Mouse (Mus musculus): ENCODE measurements around the gene Rpl23.
"Not testable (repeated sequence)": the region's sequence is repeated elsewhere in the genome, so short reads cannot be mapped to it uniquely, and the experiment has no call there.

Rpl23 gene

GRCm38 (mm10) chr11:97799146-97799993 is 17.1 kb upstream of the Rpl23 start:
- DNase-seq, result peak; percentile 99

DNA sequence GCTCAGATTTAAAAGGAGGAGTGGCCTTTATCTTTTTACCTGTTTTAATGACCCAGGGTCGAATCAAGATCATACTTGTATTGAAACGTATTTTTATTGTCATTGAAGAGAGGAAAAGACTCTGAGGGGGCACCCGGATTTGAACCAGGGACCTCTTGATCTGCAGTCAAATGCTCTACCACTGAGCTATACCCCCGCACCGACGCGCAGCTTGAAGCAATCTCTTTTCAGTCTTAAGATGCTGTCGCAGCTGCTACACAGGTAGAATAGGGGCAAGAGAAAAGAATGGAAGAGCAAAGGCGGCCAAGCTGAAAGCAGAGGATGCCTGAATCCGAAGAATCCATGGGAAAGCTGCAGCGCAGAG is 16.5 kb upstream of the Rpl23 start, which contains the start of gene Lasp1:
TSS of gene Lasp1 (plus strand) at position 219 of the 364 bp plus-strand sequence.
- peak; percentile 98 for DNase-seq

- no peak for DNase-seq
Observed at GRCm38 (mm10) chr11:97798083-97798435, 15.8 kb upstream of the Rpl23 start.

DNA sequence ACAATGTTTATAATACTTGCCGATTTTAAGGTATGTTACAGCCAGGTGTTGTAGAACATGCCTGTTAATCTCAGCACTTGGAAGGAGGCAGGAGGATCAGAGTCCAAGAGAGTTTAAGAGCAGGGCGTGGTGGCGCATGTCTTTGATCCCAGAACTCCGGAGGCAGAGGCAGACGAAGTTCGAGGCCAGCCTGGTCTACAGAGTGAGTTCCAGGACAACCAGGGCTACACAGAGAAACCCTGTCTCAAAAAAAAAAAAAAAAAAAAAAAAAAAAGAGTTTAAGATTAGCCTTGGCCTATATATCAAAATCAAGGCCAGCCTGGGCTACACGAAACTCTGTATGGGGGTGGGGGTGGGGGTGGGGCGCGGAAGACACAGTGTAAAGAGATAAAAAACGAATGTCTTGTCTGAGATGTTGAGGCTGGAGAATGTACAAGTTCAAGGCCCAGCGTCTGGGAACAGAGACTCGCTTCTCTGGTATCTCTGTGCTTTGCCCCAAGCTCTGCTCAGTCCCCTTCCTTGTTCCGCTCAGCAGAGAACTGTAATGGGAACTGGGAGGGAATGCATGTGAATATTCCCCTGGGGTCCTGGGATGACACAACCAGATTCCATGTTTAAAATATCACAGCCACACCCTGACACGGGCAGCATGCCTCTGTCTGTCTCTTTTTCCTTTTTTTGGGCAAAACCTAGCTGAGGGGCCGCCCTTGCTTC is 15.3 kb upstream of the Rpl23 start:
- DNase-seq, result peak; percentile 96

- no peak for DNase-seq
Observed at GRCm38 (mm10) chr11:97796910-97797309, 14.7 kb upstream of the Rpl23 start.

DNA sequence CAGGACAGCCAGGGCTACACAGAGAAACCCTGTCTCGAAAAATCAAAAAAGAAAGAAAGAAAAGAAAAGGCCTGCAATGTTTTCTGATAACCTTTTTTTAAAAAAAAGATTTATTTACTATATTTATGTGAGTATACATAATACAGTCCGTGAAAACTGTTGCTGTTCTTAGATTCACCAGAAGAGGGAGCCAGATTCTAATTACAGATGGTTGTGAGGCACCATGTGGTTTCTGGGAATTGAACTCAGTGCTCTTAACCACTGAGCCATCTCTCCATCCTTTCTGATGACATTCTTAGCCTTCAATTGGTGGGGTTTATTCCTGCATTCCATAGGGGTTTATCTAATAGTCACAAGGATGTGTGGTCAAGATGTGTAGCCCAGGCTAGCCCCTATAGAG is 10.9 kb upstream of the Rpl23 start:
- no peak for DNase-seq

- DNase-seq, result not testable (repeated sequence)
Observed at GRCm38 (mm10) chr11:97790778-97791438, 8.7 kb upstream of the Rpl23 start.

DNA sequence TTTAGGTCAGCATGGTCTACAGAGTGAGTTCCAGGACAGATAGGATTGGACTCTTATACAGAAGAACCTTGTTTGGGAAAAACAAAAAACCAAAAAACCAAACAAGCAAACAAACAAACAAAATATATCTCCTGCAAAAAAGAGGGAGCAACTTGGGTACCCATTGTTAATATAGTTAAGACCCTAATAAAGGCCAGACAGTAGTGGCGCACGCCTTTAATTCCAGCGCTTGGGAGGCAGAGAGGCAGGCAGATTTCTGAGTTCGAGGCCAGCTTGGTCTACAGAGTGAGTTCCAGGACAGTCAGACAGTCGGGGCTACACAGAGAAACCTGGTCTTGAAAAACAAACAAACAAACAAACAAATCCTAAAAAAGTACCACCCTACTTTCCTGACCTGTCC is 7.5 kb upstream of the Rpl23 start:
- no peak for DNase-seq

- no peak for DNase-seq
Observed at GRCm38 (mm10) chr11:97787961-97788360, 5.7 kb upstream of the Rpl23 start.

- DNase-seq, result no peak
Observed at GRCm38 (mm10) chr11:97782564-97782895, 293 bp upstream of the Rpl23 start.

DNA sequence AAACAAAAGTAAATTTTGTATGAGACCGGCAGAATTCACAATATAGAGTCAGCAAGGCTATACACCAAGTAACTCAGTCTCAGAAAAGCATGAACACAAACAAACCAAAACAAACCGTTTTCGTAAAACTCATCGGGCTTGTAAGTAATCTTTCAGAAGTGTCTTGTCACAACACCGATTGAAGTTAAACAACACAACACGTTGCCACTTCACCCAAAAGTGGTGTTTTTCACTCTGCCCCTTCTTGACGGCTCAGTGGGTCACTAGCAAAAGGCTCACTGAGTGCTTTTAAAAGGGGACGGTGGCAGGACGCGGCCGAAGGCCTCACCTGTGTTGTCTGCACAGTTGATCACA is 782 bp downstream of the Rpl23 start:
- no peak for DNase-seq

DNA sequence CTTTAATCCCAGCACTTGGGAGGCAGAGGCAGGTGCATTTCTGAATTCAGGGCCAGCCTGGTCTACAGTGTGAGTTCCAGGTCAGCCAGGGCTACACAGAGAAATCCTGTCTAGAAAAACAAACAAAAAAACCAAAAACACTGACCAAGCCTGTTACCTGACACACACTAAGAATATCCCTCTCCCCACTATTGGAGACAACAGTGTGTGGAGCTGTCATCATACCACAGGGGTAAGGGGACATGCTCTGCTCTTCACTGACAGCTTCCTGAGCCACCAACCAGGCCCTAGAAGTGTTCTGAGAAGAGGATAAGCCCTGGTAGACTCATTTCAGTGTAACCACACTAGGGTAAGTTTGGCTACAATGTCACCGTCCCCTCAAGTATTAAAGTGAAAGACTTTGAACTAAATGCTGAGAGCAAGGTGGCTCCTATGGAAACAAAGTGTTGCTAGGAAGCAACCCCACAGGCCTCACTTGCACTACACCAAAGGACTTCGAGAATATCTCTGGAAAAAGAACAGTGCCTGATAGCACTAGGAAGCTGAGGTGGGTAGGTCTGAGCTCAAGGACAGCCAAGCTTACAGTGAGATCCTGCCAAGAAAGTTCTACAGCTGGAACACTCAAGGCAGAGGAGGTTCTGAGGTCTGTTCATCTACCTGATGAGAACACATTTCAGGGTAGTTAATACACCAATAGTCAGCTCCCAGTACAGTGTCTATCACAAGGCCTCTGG is 2.1 kb downstream of the Rpl23 start:
- no peak for DNase-seq

DNA sequence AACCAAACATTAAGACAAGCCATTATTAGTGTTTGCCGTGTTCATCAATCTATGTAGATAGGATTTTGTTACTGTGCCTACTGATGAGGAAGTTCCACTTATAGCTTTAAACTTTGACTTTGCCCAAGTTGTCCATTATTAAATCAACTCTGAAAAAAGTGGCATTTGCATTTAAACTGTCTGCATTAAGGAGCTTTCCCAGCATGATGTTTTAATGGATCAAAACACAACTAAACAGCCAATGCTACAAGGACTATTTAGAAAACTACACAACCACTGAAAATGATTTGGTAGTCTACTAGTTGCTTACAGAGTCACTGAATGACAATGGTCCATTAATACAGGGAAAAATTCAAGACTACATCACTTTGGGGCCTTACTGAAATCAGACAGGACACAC is 3.3 kb downstream of the Rpl23 start:
- DNase-seq, result no peak

DNA sequence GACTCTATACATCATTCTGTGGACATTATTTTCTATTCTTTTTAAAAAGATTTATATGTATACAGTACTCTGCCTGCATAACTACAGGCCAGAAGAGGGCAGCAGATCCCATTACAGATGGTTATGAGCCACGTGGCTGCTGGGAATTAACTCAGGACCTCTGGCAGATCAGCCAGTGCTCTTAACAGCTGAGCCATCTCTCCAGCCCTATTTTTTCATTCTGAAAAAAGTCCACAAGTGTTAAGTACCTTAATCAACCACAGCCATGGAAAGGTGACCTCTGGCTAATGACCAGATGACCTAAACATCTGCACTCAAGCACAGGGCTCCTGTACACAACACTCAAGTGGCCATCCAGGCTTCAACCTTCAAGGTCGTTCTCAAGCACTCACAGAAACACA is 5.1 kb downstream of the Rpl23 start:
- no peak for DNase-seq

GRCm38 (mm10) chr11:97776497-97777128 is 5.6 kb downstream of the Rpl23 start:
- no peak for DNase-seq

DNA sequence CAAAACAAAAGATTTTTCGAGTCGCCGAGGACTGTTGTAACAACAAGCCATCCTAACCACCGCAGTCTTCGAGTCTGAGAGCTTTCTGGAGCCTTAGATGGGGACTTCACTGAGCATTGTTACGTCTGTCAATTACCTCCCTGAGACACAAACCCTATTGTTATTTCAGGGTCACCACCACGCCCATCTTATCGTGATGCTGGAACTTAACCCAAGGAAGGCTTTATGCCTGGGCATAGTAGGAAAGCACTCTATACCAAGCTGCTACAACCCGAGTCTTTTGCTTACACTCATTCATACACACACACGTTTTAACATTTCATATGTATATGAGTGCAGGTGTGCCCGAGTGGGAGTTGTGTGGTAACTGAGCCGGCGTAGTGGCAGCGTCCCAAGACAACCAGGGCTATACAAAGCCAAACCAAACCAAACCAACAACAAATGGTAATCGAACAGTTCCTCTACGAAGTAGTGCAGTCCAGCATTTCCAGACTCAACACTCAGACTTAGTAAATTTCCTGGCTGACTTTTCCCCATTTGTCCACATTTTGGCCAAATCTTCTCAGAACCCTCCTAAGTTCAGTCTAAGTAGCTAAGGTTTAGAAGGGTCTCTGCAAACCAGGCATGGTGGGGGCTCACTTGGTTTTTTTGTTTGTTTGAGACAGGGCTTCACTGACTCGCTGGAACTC is 6.3 kb downstream of the Rpl23 start, which contains the start of gene 1700001P01Rik:
TSS of gene 1700001P01Rik (minus strand) at position 111 of the 689 bp plus-strand sequence.
- no peak for DNase-seq

- DNase-seq, result no peak
Observed at GRCm38 (mm10) chr11:97775186-97775585, 7.1 kb downstream of the Rpl23 start.

DNA sequence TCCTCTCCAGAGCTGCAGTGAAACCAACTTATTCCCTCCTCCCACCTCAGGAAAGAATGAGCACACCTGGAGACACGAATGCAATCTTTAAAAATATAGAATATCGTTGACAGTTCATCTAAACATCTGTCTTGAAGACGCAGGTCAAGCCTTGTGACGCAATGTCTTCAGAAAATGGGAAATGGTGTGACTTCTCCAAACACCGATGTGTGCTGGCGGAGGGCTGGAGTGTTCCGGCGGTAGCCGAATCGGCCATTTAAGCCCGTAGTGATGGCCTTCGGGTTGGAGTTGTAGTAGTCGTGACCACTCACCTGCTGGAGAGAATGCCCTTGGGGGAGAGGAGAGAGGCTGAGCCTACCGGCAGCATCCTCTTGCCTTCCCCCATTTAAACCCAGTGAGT is 10.8 kb downstream of the Rpl23 start:
- DNase-seq, result no peak

- no peak for DNase-seq
Observed at GRCm38 (mm10) chr11:97769704-97770103, 12.5 kb downstream of the Rpl23 start.

DNA sequence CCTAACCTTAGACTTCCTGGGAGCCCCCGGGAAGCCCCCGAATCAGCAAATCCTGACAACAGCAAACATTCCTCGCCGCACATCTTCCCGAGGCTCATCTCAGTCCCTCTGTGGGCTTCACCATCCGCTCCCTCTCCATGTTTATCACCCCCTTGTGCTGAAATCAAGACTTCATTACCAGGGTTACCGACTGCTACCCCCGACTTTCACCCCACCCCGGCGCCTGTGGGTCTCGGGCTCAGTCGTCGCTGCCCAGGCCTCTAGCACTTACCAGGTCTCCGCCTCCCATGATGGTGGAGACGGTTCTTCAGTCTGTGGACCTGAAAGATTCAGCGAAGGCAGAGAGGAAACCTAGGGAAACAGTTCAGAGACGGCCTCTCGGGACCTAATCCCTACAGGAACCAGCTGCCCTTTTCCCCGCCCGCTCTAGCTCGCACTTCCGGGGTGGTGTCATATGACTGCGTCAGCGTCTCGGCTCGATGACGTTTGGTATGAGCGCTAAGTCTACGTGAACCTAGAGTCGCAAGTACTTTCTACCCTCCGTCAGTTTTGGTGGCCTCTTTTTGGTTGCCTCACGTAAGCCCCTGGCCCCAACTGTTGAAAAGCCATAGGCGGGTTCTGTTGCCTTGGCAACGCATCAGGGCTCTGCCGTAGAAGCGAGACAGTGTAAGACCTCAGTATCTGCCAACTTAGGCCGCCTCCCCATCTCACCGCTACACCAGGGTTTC is 15.9 kb downstream of the Rpl23 start, which contains the start of gene Cwc25:
TSS of gene Cwc25 (minus strand) at position 403 of the 728 bp plus-strand sequence.
- DNase-seq, result peak; percentile 99

DNA sequence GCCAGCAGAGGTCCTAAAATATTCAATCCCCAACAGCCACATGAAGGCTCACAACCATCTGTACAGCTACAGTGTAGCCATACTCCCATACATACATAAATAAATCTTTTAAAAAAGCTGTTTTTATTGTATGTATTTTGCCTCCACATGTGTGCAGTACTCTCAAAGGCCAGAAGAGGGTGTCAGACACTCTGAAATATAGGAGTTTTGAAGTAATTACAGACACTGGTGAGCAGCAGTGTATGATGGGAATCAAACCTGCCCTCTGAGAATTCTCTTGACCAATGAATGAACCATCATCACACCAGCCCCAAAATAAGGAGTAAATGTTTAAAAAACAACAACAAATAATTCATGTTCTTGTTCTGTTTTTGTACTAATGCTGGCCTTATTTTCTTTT is 20.6 kb downstream of the Rpl23 start:
- no peak for DNase-seq
